Mouse (Mus musculus) lung, adult 2 months (tissue): ENCODE data around the gene Fhad1.

Source experiments
- CTCF ChIP-seq: fragments of 200-500 bp; IDR thresholded peaks from 2 replicates; pipeline ENCODE4 v1.5.1; 2011; ENCODE audit warnings: mild to moderate bottlenecking, low read length, control low read depth; ENCODE audit not compliant: insufficient read depth
- POLR2A ChIP-seq: fragments of 200-500 bp; IDR thresholded peaks from 2 replicates; pipeline ENCODE4 v1.6.1; 2011; ENCODE audit warnings: low read depth, mild to moderate bottlenecking, control low read depth, low read length, borderline replicate concordance; ENCODE audit errors: extremely low read depth

DNA sequence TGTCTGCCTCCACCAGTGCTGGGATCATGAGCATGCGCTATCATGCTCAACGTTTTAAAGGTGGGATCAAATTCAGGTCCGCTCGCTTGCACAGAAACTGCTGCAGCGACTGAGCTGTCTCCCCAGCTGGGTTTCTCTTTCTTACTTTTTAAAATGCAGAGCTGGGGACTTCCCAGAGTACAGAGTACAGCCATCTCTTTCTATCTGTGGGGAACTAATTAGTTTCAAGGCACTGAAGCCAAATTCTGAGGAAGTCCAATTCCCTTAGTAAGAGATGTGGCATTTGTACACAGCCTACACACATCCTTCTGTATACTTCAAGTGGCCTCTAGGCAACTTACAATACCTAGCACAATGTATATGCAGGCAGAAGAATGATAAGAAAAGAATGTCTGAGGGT lies 62.1 kb downstream of the Fhad1 start:
- TF ChIP-seq CTCF: no peak
- no peak for TF ChIP-seq POLR2A
